In genomic region chr3:85987225-85987624, GRCm38 (mm10) we compare ENCODE assay signal across 26 mouse cellular contexts. TPM values are rescaled to one million over a fixed set of nuclear protein-coding genes. Genes with fewer than 3 reads are reported as not detected.
"Had no signal": no experiment of that assay in that cellular context is flagged by ENCODE, and none has a peak within 500 bp of the region (broad histone marks: within the 10 kb centered on the region; RNA-seq: fewer than 3 reads in every experiment).

No protein-coding gene starts in this region.

- H3K9ac ChIP-seq: lung, embryonic 14.5 days; midbrain, embryonic 12.5 days; neural tube, embryonic 13.5 days; neural tube, embryonic 15.5 days had no signal

- DNase-seq: lung, adult 18-20 months; lung, embryonic 14.5 days; lung, postnatal 10 days; lung, postnatal 4 days; midbrain, embryonic 14.5 days; retina, postnatal 1 day; right cerebral cortex, adult 18-20 months; right cerebral cortex, postnatal 25 days; right cerebral cortex, postnatal 4 days; spleen, adult 18-20 months; thymus, adult 18-20 months; thymus, postnatal 14 days; thymus, postnatal 36 days had no signal

- H3K27ac ChIP-seq: midbrain, embryonic 10.5 days; midbrain, embryonic 12.5 days; neural tube, embryonic 13.5 days; neural tube, embryonic 15.5 days had no signal

- H3K36me3 ChIP-seq: midbrain, embryonic 10.5 days; midbrain, embryonic 12.5 days; neural tube, embryonic 13.5 days; neural tube, embryonic 15.5 days had no signal

- H3K27me3 ChIP-seq: midbrain, embryonic 12.5 days; neural tube, embryonic 13.5 days; neural tube, embryonic 15.5 days had no signal

- H3K4me3 ChIP-seq: midbrain, embryonic 10.5 days; midbrain, embryonic 12.5 days; myocyte; neural tube, embryonic 13.5 days; neural tube, embryonic 15.5 days had no signal

- H3K4me1 ChIP-seq: midbrain, embryonic 10.5 days; midbrain, embryonic 12.5 days; neural tube, embryonic 13.5 days; neural tube, embryonic 15.5 days had no signal

RNA-seq across cellular contexts. Expression of gene Prss48, which starts 15.1 kb away (rescaled TPM):
- total RNA-seq: megakaryocyte, adult 5-6 weeks; megakaryocyte-erythroid progenitor cell, adult 5-6 weeks had no signal
- polyA plus RNA-seq: liver, embryonic 16.5 days; midbrain, embryonic 10.5 days; midbrain, embryonic 12.5 days; midbrain, embryonic 14.5 days; midbrain, embryonic 16.5 days; myocyte; neural tube, embryonic 11.5 days; neural tube, embryonic 13.5 days; neural tube, embryonic 15.5 days; small intestine, adult 2 months; stomach, embryonic 16.5 days; thymus, postnatal 0 days had no signal
